Mouse (Mus musculus) CD4-positive, CD25-positive, alpha-beta regulatory T cell, adult 4 months (primary cell): Measurements from ENCODE around the gene 1700018F24Rik. TPM values are rescaled to one million over a fixed set of nuclear protein-coding genes. Genes with fewer than 3 reads are reported as not detected.
"Not testable (repeated sequence)": the region's sequence is repeated elsewhere in the genome, so short reads cannot be mapped to it uniquely, and the experiment has no call there.

Experiments
- ATAC-seq: one replicate; pipeline ENCODE4 v1.8.0; 2017
- polyA plus RNA-seq, 2 experiments: library from polyadenylated mRNA; unstranded; fragments of 100-300 nt; shearing (Covaris generic); gene quantifications; one replicate each; pipeline ENCODE4 v1.2.1; 2017

Gene 1700018F24Rik
- polyA plus RNA-seq, result not detected

DNA sequence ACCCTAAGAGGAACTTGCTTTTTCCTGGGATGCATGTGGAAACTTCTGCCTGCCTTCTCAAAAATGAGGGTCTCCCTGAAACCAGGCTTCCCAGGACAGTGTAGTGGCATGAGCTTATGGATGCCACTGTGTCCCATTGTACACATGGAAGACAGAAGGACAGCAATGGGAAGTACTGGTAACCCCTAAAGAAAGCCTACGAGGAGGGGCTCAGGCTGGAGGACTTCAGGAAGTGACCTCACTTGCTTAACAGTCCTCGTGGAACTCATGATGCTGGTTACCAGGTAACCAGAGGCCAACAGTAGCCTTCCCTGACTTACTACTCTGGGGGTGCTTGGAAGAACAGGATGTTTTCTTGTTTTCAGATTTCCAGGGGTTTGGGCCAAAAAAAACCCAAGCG is at the start of gene 1700018F24Rik:
Gene 1700018F24Rik (plus strand): TSS at position 301 of the 400 bp plus-strand sequence.
- ATAC-seq, result not testable (repeated sequence)

DNA sequence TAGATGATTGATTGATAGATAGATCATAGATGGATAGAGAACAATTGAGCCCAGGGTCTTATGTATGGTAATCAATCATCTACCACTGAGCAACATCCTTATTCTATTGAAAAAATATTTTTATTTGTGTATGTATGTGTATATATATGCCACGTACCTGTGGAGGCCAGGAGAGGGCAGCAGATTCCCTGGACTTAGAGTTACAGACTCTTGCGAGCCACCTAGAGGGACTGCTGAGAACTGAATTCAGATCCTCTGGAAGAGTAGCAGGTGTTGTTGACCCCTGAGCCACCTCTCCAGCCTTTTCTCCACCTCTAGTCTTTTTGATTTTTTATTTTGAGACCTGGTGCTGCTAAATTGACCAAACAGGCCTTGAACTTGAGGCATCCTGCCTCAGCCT is 44.3 kb upstream of the 1700018F24Rik start:
- no peak for ATAC-seq

DNA sequence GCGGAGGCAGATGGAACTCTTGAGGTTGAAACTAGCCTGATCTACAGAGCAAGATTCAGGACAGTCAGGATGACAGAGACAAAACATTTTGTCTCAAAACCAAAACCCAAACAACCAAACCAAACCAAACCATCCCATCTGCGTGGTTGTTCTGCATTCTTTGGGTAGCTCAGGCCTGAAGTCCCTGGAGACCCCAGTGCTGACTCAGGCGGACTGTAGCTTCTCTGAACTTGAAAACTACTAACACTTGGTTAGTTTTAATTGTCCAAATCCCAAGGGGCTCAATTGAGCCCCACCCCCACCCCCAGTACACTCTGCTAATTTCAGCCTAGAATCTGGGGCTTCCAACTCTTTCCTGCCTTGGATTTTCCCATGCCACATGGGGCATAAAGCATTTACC is 39.4 kb upstream of the 1700018F24Rik start:
- ATAC-seq, result no peak

DNA sequence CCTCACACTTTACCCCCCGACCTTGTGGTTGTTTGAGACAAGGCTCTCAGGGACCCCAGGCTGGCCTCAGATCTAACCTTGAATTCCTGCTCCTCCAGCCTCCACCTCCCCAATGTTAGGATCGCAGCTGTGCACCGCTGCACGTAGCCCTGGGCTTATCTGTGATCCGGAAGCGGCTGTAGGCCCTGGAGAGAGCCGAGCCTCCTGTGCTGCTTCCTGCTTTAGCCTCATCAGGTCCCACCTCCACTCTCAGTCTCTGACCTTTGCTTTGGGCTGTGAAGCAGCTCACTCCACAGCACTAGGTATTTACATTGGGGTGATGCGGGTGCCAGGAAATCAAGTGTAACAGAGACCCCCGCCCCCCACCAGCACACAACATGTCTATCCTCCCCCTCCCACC is 38.3 kb upstream of the 1700018F24Rik start:
- ATAC-seq, result no peak

DNA sequence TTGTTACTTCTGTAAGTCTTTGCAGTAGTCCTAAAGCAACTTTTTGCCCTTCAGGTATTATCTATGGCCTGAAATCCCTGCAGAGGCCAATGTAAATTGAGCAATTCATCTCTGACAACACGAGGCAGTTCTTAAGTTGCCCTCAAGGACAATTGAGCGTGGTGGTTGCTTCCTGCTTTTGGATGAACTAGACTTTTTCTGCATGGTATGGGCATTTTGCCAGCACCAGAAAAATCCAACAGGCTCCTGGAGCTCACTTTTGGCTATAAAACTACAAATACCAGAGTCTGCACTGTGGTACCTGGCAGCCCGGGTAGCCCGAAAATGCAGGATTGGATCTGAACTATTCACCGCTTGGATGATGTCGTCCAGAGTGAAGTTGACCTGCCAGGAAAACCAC is 37.2 kb upstream of the 1700018F24Rik start:
- ATAC-seq, result no peak

DNA sequence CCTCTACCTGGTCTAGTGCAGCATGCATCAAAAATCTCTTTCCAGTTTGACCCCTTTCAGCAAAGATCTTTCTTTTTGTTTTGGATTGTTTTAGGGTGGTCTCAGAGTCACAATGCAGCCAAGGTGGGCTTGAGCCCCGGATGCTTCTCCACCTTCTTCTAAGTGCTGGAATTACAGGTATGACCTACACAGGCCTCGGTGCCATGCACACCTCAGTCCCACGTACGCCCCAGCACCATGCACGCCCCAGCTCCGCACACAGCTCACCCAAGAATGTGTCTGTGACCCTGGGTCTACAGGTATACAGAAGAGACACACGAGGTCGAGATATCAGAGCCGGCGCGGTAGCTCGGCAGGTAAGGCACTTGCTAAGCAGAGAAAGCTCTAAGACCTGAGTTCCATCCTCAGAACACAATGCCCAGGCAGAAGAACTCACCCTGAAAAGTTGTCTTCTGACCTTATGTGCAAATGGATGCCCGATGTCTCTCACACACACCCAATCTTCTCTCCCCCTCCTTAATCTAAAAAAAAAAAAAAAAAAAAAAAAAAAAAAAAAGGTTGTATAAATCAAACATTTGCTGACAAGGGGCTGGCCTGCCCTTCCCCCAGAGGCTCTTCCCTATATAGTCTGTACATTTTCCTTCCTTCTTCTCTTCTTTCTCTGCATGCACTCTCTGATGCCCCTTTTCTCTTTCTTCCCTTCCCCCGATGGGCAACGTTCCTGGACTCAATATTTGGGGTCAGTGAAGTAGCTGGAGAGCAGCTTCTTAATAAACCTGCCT is 33.7 kb upstream of the 1700018F24Rik start:
- no peak for ATAC-seq

DNA sequence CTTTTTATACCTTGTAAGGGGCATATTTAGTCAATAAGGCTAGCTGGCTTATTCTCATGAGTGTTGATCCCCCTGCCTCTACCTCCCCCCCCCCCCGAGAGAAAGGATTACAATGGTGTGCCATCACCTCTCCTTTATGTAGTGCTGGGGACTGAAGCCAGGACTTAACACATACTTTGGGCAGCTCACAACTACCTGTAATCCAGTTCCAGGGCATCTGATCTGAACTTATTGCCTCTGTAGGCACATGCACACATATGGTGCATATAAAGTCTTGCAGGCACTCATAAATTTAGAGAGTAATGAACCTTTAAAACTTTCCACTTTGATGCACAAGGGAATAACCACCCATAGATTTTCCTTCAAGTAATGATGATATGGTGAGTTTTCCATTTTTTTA is 28.5 kb upstream of the 1700018F24Rik start:
- no peak for ATAC-seq

DNA sequence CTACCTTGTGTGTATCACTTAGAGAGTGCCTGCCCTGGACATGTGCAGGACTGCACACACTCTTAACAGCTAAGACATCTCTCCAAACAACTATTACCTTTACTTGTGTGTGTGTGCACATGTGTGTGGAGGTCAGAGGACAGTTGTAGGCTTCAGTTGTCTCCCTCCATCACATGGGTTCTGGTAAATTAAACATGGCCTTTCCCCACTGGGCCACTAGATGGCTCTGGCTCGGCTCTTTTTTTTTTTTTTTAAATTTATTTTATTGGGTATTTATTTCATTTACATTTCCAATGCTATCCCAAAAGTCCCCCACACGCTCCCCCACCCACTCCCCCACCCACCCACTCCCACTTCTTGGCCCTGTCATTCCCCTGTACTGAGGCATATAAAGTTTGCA is 26.0 kb upstream of the 1700018F24Rik start:
- ATAC-seq, result not testable (repeated sequence)

DNA sequence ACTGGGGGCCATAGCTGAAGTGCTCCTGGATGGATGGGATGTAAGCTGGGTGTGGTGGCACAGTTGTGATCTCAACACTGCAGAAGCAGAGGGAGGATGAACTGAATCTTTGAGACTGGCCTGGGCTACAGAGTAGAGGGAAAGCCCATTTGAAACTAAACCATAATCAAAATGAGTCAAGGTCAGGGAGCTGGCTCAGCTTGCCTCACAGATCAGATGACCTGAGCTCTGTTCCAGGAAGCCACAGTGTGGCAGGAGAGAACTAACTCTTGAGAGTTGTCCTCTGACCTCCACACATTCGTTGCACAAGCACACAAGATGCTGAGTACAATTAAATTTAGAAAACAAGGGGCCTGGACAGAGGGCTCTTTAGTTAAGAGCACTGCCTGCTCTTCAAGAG is 22.5 kb upstream of the 1700018F24Rik start:
- ATAC-seq, result not testable (repeated sequence)

DNA sequence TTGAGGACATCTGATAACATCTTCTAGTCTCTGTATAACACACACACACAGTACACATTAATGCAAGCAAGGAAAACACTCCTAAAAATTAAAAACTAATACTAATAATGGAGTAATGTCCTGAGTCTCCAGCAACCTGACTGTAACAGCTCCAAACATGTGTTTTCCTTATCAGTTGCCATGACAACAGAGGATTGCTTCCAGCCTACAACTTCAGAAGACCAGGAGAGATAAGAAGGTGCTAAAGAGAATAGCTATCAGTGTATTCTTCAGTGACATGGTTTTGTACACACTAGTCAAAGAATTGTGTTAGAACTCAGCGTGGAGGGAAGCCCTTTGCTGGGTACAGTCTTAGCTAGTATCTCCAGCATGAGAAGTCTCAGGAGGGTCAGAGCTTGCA is 22.1 kb upstream of the 1700018F24Rik start:
- ATAC-seq, result not testable (repeated sequence)

DNA sequence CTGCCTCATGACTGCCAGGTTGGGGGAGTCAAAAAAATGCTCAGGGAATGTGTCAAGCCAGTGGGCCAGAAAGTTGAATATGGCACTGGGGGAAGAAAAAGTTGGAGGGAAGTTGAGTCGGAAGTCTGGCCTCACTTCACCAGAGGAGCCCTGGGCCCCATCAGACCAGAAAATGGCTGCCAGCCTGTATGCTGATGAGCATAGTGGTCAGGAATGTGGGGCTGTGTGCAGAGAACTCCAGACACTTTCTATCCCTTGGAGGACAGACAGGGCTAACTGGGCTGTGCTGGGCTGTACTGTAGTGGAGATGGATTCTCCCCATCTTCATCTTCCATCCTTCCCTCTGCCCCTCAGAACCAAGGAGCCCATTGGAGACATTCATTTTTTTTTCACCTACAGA is 12.3 kb upstream of the 1700018F24Rik start:
- not testable (repeated sequence) for ATAC-seq

DNA sequence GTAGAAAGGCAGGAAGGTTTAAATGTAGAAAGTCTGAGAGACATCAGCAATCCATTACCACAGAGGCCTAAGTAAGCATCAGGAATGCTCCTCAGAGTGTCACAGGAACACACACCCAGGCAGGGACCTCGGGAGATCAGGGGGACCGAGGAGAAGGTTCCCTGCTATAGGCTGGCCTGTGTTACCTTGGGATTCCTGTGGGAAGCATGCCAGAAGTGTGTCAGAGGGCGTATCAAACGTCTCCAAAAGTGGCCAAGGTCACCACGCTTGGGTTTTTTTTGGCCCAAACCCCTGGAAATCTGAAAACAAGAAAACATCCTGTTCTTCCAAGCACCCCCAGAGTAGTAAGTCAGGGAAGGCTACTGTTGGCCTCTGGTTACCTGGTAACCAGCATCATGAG is 10.4 kb upstream of the 1700018F24Rik start, which contains the start of gene Gm4871:
Gene Gm4871 (minus strand): TSS at position 364 of the 400 bp plus-strand sequence.
- not testable (repeated sequence) for ATAC-seq

DNA sequence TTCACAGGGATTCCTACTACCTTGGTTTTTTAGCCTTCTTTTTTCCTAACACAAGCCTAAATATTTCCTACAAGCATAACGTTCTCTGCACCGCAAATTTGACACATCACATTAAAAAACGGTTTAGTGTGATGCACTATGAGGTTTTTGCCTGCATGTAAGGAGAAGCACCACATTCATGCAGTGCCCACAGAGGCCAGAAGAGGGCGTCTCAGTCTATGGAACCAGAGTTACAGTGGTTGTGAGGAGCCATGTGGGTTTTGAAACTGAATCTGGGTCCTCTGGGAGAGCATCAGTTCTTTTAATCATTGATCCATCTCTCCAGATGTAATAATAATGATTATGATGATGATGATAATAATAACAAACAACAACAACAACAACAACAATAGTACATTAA is 1.2 kb upstream of the 1700018F24Rik start:
- no peak for ATAC-seq

DNA sequence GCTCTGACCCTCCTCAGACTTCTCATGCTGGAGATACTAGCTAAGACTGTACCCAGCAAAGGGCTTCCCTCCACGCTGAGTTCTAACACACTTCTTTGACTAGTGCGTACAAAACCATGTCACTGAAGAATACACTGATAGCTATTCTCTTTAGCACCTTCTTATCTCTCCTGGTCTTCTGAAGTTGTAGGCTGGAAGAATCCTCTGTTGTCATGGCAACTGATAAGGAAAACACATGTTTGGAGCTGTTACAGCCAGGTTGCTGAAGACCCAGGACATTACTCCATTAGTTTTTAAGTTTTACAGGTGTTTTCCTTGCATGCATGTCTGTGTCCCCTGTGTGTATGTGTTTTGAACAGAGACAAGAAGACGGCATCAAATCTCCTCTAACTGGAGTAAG is 11.4 kb downstream of the 1700018F24Rik start:
- not testable (repeated sequence) for ATAC-seq

DNA sequence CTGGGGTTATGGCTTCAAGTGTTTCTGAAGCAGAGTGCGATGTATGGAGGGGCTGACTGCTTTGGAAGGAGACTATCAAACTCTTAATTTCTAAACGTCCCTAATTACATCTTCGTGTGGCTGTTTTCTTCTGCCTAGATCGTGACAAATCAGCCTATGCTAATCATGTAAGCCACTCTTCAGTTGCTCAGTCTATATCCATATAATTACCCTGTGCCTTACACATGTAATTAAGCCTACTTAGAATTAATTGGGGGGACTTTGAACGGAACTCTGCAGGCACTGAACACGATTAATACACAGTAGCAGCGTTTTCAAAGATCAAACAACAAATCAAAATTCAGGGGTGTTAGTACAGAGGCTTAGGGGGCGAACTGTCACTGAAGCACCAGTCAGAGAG is 15.1 kb downstream of the 1700018F24Rik start:
- ATAC-seq, result no peak

DNA sequence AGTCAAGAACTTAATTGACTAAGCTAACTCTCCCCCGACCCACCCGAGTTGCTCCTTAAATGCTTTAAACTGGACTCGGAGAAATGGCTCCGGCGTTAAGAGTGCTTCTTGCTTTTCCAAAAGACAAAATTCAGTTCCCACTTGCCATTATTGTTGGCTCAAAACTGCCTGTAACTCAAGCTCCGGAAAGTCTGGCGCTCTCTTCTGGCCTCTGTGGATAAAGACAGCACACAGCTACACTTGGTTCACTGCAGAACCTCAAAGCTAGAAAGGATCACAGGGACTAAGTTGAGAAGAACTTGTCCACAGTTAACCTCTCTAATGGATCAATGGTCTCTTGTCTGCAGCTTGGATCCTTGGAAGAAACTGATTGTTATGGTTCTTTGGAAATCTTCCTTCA is 15.9 kb downstream of the 1700018F24Rik start:
- ATAC-seq, result no peak

DNA sequence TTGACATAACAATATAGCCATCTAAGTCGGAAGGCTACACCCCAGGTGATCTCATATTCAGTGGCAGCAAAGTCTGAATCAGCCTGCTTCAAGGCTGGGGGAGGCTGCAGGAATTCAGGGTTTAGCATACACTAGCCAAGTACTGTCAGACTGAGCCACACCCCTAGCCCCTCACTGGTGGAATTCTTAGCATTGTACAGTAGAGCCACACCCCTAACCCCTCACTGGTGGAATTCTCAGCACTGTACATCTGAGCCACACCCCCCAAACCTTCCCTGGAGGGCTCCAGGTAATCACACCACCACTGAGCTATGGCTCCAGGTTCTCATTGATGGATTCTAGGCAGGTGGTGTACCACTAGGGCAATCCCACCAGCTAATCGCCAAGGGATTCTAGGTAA is 16.7 kb downstream of the 1700018F24Rik start:
- no peak for ATAC-seq

DNA sequence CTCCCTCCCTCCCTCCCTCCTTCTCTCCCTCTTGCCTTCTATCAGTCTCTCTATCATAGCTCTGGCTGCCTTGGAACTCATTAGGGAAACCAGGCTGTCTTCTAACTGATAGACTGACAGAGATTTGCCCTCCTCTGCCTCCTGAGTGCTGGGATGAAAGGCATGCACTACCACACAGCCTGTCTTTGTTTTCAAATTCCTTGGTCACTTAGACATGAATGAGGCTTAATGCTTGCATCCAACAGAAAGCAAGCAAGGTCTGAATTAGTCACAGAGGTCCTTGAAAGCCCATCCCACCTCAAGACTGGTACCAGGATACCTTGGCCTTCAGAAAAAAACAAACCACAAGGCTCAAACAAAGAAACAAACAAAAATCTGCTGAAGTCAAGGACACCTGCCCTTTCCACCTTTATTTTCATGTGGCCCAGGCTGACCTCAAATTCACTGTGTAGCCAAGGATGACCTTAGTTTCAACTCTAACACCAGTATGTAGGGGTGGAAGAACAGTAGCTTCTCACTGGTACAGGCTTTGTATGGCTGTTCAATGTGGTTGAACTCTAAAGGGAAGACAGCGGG is 22.1 kb downstream of the 1700018F24Rik start:
- ATAC-seq, result no peak

DNA sequence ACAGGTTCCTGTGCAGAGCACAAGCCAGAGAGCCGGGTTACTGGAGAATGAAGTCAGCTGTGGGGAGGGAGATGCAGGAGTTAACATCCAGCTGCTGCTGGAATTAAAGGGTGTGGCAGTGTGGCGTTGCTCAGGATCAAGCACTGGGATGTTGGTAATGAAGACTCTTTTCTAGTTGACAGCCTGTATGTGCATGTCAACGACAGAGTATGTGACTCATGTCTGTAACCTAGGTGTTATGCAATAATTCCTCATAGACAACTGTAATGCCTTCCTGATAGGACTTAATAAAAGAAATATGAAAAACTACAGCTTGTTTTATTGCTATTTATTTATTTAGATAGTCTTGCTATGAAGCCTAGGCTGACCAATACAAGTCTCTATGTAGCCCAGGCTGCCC is 26.1 kb downstream of the 1700018F24Rik start:
- no peak for ATAC-seq

DNA sequence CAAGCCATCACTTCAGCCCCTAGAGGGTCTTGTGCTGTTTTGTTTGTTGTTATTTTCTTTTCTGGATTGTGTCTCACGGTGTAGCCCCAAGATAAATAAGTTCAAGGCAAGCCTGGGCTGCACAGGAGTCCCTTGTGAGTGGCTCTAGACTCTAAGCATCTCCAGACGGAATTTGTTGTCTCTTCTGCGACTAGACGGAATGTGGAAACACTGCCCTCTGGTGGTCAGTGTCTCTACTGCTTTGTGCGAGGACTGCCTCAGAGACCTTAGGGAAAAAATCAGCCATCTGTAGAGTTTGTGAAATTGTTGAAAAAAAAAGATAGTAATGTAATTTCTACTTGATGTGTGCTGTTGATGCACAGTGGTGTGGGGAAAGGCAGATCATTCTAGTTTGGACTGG is 26.9 kb downstream of the 1700018F24Rik start:
- ATAC-seq, result peak; percentile 37

DNA sequence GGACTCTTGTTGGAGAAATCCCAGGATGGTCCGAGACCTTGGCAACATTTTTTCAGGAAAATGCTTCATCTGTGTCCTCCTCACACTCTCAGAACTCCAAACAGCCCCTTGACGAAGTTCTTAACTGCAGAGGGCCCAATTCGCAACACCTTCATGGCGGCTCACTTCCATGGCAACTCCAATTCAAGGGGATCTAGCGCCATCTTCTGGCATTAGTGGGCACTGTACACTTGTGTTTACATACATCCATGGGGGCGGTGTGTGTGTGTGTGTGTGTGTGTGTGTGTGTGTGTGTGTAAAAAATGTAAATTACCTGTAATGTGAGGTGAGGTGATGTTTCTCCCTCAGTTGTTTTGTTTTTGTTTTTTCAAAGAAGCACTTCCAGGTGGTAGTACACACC is 28.6 kb downstream of the 1700018F24Rik start:
- no peak for ATAC-seq

DNA sequence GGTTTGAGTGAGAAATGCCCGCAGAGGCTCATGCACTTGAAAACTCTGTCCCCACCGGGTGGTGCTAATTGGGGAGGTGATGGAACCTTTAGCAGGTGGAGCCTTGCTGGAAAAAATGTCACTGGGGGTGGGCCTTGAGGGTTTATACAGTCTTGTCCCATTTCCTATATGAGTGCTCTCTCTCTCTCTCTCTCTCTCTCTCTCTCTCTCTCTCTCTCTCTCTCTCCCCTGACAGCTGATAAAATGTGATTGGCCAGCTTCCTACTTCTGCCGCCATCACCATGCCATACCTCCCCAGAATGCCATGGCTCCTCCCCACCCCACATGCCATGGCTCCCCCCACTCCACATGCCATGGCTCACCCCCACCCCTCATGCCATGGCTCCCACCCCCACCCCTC is 32.3 kb downstream of the 1700018F24Rik start:
- no peak for ATAC-seq

DNA sequence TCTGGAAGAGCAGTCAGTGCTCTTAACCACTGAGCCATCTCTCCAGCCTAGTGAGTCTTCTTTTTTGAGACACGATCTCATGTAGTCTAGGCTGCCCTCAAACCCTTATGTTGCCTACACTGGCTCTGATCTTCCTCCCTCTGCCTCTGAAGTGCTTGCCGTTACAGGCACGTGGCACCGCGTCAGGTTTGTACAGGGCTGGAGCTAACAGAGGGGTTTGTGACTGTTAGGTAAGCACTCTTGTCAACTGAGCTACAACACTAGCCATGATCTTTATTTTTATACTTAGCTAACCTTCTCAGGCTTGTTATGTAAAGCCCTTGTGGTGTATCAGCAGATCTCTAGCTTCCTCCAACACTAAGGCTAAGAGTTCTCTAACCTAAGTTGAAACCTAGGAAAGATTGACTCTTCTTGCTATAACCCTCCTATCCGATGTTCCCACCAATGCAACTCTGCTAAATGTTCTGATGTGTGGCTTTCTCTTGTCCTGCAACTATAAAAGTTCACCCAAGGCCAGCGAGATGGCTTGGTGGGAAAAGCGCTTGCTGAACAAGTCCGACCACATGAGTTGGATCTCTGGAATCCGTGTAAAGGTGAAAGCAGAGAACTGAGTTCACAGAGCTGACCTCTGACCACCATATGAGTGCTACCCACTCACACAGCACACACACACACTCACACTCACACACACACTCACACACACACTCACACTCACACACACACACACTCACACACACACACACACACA is 39.2 kb downstream of the 1700018F24Rik start:
- ATAC-seq, result no peak

DNA sequence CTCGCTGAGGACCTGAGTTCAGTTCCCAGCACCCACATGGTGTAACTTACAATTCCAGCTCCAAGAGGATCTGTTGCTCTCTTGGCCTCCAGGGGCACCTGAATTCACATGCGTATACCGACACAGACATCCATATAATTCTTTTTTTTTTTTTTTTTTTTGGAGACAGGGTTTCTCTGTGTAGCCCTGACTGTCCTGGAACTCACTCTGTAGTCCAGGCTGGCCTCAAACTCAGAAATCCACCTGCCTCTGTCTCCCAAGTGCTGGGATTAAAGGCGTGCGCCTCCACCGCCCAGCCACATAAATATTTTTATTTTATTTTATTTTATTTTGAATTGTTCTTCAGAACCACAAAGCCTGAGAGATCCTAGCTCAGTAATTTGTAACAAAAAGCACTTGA is 40.4 kb downstream of the 1700018F24Rik start:
- ATAC-seq, result not testable (repeated sequence)
